Mouse (Mus musculus): ENCODE data around the gene Nell2. TPM values are rescaled to one million over a fixed set of nuclear protein-coding genes. Genes with fewer than 3 reads are reported as not detected.

The Nell2 gene
- polyA plus RNA-seq, 1 experiment, result not detected

DNA sequence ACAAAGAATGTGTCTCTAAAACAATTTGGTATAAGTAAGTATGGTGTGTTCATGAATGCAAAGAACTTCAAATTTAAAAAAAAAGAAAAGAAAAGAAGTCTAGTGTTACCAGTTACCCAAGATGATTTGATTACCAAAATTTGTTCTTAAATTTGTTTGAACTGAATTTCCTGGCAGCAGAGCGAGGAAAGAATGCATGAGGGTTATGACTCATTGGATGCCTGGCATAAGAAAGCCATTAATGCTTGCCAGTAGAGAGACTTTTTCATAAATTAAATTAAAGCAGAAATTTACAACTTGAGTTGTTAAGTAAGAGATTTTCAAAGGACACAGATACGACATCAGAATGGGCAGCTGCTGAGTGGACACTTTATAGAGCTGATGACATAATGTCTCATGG, 384.2 kb downstream of the Nell2 start:
- Histone ChIP-seq H3K27ac (ENCODE audit: insufficient read depth, low read depth, low read length) (no peak overlapping the region), H3K4me3 (ENCODE audit: insufficient read depth, low read depth, low read length) (no peak overlapping the region), H3K4me1 (ENCODE audit: control insufficient read depth, insufficient read depth, low read length) (no peaks in the 10 kb centered on the region)
- TF ChIP-seq CTCF (IDR thresholded peaks at IDR 0.05; ENCODE audit: insufficient read depth, low read depth, low read length), result no peak
- 60% methylated on average over 2 of the region's 2 CpGs for WGBS

DNA sequence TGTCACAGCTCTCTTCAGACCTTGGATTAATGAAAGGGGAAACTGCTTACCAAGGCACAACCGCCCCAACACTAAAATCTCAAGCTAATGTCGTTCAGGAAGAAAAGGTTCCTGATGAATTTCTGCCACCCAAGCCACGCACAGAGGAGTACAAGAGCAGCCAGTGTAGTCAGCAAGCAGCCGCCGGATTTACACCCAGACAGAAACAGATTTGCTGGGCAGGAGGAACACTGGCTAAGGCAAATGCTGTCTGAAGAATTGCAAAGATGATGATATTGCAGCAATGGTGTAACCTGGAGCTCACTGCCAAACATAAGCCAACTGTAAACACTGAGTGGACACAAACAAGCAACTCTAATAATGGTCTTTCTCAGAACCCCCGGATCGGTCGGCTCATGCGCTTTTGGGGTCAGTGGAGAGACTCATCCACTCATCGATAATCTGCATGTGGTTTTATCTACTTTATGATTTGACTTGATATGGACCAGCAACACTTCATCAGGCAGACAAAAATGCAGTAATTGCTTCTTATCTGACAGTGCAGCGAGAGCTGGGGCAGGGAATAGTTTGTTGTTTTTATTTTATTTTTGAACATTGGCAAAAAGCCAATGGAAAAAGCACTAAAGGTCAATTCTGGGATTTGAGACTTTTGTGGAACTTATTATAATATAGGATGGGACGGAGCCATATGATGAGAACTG, 389.5 kb downstream of the Nell2 start:
- Histone ChIP-seq H3K4me3 (ENCODE audit: insufficient read depth, low read depth, low read length) (no peak overlapping the region), H3K4me1 (ENCODE audit: control insufficient read depth, insufficient read depth, low read length) (peaks cover 8% of the 10 kb centered on the region; the same call in 1 of the 2 replicates), H3K27ac (ENCODE audit: insufficient read depth, low read depth, low read length) (no peak overlapping the region)
- no peak for TF ChIP-seq POLR2A (IDR thresholded peaks at IDR 0.05; ENCODE audit: insufficient read depth, low read depth, low read length)
- no peak for TF ChIP-seq CTCF (IDR thresholded peaks at IDR 0.05; ENCODE audit: insufficient read depth, low read depth, low read length)
- WGBS, result 81% methylated on average over 12 of the region's 12 CpGs

DNA sequence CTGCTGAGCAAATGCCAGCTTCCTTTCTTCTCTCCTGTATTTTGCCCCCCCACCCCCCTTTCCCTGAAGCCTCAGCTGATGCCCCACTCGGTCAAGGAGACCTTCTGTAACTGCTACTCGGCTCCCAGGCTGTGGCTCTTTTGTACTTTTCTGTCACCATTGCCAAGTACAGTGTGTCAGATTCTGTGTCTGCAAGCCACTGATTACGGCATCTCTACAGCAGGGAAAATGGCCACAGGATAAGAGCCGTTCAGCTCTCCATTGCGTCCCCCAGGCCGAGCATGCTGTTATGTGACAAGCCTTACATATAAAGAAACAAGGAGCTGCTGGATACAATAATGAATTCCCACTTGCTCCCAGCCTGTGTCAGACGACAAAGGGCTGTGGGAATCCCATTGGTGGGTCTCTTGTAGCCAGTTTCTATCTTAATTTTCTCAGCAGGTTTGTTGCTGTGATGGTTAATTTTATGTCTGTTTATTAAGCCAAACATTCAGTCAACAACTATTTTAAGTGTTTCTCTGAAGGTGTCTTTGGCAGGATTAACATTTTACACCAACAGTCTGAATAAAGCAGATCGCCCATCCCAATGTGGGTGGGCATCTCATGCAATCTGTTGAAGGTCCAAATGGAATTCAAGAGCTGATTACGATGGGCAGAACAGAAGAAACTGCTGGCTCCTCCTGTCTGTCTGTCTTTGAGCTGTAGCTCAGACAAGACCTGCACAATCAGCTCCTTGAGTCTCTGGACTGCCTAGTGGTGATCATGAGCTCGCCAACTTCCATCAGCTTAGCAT, 391.1 kb downstream of the Nell2 start:
- H3K27ac ChIP-seq (ENCODE audit: insufficient read depth, low read depth, low read length), result no peak overlapping the region
- TF ChIP-seq POLR2A (IDR thresholded peaks at IDR 0.05; ENCODE audit: insufficient read depth, low read depth, low read length) (no peak), CTCF (IDR thresholded peaks at IDR 0.05; ENCODE audit: insufficient read depth, low read depth, low read length) (no peak)
- 64% methylated on average over 10 of the region's 10 CpGs for WGBS
- H3K4me1 ChIP-seq (ENCODE audit: control insufficient read depth, insufficient read depth, low read length), result peaks cover 8% of the 10 kb centered on the region; the same call in 1 of the 2 replicates
- no peak overlapping the region for H3K4me3 ChIP-seq (ENCODE audit: insufficient read depth, low read depth, low read length)

DNA sequence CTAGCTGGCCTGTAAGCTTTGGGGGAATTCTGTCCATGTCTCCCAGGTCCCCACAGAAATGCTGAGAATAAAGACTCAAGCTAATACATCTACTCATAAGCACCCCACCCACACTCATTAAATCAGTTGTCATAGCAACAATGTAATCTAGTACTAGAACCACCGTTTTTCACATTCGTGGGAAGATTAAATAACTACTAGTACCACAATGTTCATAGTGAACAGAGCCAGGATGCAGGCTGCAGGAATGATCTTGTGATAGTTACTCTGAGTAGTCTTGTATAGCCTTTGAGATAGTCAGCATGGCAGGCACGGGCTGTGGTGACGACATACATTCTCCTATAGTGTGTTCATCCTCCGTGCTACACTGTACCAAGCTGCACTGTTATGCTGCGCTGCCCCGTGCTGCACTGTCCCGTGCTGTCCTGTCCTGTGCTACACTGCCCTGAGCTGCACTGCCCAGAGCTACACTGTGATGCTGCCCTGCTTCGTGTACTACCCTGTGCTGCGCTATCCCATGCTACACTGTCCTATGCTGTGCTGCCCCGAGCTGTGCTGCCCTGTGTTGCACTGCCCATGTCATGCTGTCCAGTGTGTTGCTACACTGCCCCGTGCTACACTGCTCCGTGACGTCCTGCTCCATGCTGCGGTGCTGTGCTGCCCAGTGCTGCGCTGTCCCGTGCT, 392.3 kb downstream of the Nell2 start:
- no peak overlapping the region for H3K27ac ChIP-seq (ENCODE audit: insufficient read depth, low read depth, low read length)
- WGBS, result 82% methylated on average over 17 of the region's 17 CpGs

DNA sequence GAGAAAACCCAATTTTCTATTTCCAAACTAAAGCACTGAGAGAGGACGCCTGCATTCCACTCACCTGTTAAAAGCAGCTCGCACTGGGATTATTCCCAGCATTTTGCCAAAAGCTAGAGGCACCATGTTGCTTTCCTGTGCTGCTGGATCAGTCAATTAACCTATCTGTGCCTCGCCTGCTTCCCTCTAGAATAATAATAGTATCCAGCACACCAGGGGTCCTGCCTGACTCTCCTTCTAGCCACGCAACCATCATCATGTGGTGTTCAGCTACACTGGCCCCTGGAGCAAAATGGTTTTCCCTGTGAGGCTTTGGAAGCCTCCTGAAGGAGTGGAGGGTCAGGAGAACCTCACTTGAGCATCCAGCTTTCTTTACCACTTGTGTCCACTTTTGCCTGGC, 397.0 kb downstream of the Nell2 start:
- TF ChIP-seq POLR2A (IDR thresholded peaks at IDR 0.05; ENCODE audit: insufficient read depth, low read depth, low read length) (no peak), CTCF (IDR thresholded peaks at IDR 0.05; ENCODE audit: insufficient read depth, low read depth, low read length) (no peak)
- Histone ChIP-seq H3K4me1 (ENCODE audit: control insufficient read depth, insufficient read depth, low read length) (peaks cover 4% of the 10 kb centered on the region; the same call in 1 of the 2 replicates), H3K27ac (ENCODE audit: insufficient read depth, low read depth, low read length) (no peak overlapping the region), H3K4me3 (ENCODE audit: insufficient read depth, low read depth, low read length) (no peak overlapping the region)
- 85% methylated on average over 4 of the region's 4 CpGs for WGBS

More for the DNA sequence above, 392.3 kb downstream of the Nell2 start:
- H3K4me3 ChIP-seq (ENCODE audit: insufficient read depth, low read depth, low read length), result no peak overlapping the region
- H3K4me1 ChIP-seq (ENCODE audit: control insufficient read depth, insufficient read depth, low read length), result peaks cover 8% of the 10 kb centered on the region; the same call in 1 of the 2 replicates
- no peak for TF ChIP-seq CTCF (IDR thresholded peaks at IDR 0.05; ENCODE audit: insufficient read depth, low read depth, low read length)
- TF ChIP-seq POLR2A (IDR thresholded peaks at IDR 0.05; ENCODE audit: insufficient read depth, low read depth, low read length), result no peak

DNA sequence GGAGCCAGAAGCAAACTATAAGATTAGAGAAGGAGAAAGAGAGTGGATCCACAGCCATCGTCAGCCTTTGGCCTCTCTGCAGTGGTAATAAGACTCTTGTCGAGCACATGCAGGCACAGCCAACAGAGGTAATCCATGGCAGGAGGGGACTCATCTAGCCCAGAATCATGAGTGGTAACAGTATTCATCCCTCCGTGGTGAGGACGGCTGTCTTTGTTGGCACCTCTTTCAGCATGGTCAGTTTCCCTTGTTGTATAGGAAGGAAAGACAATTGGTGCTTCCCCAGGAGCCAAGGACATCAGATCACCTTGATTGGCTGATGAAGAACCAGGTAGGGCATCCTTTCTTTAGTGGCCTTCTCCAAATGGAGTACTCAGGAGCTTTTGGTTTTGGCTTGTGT, 419.7 kb downstream of the Nell2 start:
- no peaks in the 10 kb centered on the region for H3K4me1 ChIP-seq (ENCODE audit: control insufficient read depth, insufficient read depth, low read length)

DNA sequence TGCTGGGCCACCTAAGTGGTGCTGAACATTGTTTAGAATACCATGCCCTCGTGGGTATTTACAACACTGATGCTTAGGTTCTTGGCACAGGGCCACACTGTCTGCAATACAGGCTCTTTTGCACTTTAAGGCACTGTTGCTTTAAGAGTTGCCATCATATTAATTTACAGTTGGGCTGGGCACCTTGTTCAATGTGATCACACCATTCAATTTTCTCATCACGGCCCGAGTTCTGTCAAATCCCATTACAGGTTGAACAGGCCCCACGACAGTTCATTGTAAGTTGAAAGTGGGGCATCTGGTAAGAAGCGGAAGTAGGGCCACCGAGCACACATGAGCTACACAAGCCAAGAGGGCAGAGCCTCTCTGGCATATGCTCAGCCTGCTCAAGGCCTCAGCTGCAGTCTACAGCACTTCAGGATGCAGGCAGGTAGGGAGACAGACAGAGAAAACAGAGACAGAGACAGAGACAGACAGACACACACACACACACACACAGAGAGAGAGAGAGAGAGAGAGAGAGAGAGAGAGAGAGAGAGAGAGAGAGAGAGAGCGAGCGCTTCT, 421.0 kb downstream of the Nell2 start:
- Histone ChIP-seq H3K4me1 (ENCODE audit: control insufficient read depth, insufficient read depth, low read length) (no peaks in the 10 kb centered on the region), H3K4me3 (ENCODE audit: insufficient read depth, low read depth, low read length) (no peak overlapping the region), H3K27ac (ENCODE audit: insufficient read depth, low read depth, low read length) (no peak overlapping the region)
- TF ChIP-seq CTCF (IDR thresholded peaks at IDR 0.05; ENCODE audit: insufficient read depth, low read depth, low read length) (no peak), POLR2A (IDR thresholded peaks at IDR 0.05; ENCODE audit: insufficient read depth, low read depth, low read length) (no peak)
- WGBS, result 79% methylated on average over 8 of the region's 8 CpGs

More for the DNA sequence above, 419.7 kb downstream of the Nell2 start:
- Histone ChIP-seq H3K4me3 (ENCODE audit: insufficient read depth, low read depth, low read length) (no peak overlapping the region), H3K27ac (ENCODE audit: insufficient read depth, low read depth, low read length) (no peak overlapping the region)
- no peak for TF ChIP-seq CTCF (IDR thresholded peaks at IDR 0.05; ENCODE audit: insufficient read depth, low read depth, low read length)
- no peak for TF ChIP-seq POLR2A (IDR thresholded peaks at IDR 0.05; ENCODE audit: insufficient read depth, low read depth, low read length)
- 92% methylated on average over 4 of the region's 4 CpGs for WGBS

DNA sequence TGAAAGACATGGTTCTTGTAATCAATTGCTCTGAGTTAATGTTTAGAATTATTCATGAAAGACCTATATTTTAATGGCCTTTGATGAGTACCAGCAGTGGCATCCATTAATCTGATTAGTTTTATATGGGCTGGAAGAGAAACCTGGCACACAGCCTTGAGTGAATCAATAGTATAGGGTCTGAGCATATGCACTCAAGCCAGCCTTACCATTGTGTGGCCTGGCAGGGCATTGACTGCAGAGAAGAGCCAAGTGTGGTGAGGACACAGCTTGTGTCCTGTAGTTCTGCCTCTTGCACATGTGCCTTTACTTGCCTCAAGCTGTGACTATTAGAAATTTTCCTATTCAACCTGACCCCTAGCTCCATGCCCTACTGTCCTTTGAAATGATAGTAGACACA, 426.8 kb downstream of the Nell2 start:
- no peak for TF ChIP-seq POLR2A (IDR thresholded peaks at IDR 0.05; ENCODE audit: insufficient read depth, low read depth, low read length)
- no peak for TF ChIP-seq CTCF (IDR thresholded peaks at IDR 0.05; ENCODE audit: insufficient read depth, low read depth, low read length)
- H3K4me3 ChIP-seq (ENCODE audit: insufficient read depth, low read depth, low read length), result no peak overlapping the region
- H3K4me1 ChIP-seq (ENCODE audit: control insufficient read depth, insufficient read depth, low read length), result no peaks in the 10 kb centered on the region
- H3K27ac ChIP-seq (ENCODE audit: insufficient read depth, low read depth, low read length), result no peak overlapping the region

Measured in olfactory bulb, adult 2 months (tissue).